Mouse (Mus musculus) small intestine, adult 2 months (tissue): ENCODE measurements around the gene Adamts9.

ENCODE experiments used
- CTCF ChIP-seq: fragments of 200-500 bp; IDR thresholded peaks from 2 replicates; pipeline ENCODE4 v1.5.1; 2012; ENCODE audit warnings: low read depth, mild to moderate bottlenecking, control low read depth, inconsistent platforms, low read length, moderate library complexity, mixed read lengths; ENCODE audit not compliant: insufficient replicate concordance, insufficient read length; ENCODE audit errors: extremely low read depth
- POLR2A ChIP-seq: fragments of 200-500 bp; IDR thresholded peaks from 2 replicates; pipeline ENCODE4 v1.6.1; 2012; ENCODE audit warnings: low read depth, mild to moderate bottlenecking, control low read depth, inconsistent platforms, low read length, moderate library complexity

DNA sequence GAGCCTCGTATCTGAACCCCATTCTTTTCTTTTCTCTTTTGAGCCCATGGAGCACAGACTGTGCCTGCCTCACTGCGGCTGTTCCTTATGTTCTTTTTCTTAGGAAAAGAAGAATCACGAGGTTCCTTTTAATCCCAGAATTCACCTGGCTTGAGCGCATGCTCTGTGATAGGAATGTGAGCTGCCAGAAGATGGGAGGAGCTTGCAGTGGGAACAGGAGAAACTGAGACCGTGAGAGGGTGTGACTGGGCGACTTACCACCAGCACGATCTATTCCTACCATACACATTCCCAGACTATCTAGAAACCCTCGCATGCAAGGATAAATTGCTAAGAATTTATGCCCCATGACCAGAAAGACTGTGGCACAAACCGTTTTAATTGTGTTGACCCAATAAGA lies 44.1 kb upstream of the Adamts9 start:
- TF ChIP-seq POLR2A (no peak), CTCF (no peak)
